Mouse (Mus musculus): ENCODE measurements around the gene Hist2h4.

Gene Hist2h4

GRCm38 (mm10) chr3:96220765-96221639 is 42.1 kb downstream of the Hist2h4 start, which contains the start of the genes Hist2h2ac and Hist2h2be:
TSS of gene Hist2h2ac (minus strand) at chr3:96220880.
TSS of gene Hist2h2be (plus strand) at chr3:96221119.
- no peak for TF ChIP-seq GATA4 (IDR thresholded peaks at IDR 0.05; ENCODE audit: insufficient replicate concordance, low read length)

DNA sequence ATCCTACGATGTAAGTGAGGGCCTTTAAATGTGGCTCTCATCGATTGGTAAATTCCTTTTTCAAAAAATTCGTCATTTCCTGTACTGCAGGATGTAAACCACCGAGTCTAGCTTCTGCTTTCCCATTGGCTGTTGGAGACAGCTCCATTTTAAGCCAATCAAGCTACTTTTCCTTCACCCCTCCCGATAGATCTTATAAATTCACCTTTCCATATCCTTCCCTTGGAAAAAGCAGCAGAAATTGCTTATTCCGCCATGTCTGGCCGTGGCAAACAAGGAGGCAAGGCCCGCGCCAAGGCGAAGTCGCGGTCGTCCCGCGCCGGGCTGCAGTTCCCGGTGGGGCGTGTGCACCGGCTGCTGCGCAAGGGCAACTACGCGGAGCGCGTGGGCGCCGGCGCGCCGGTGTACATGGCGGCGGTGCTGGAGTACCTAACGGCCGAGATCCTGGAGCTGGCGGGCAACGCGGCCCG is 43.4 kb downstream of the Hist2h4 start, which contains the start of the genes Bola1 and Hist2h2ab:
Gene Bola1, minus strand, starts transcription at position 49 of the 470 bp plus-strand sequence.
Gene Hist2h2ab, plus strand, starts transcription at position 205 of the 470 bp plus-strand sequence.
- TF ChIP-seq GATA4 (IDR thresholded peaks at IDR 0.05; ENCODE audit: insufficient replicate concordance, low read length): no peak

DNA sequence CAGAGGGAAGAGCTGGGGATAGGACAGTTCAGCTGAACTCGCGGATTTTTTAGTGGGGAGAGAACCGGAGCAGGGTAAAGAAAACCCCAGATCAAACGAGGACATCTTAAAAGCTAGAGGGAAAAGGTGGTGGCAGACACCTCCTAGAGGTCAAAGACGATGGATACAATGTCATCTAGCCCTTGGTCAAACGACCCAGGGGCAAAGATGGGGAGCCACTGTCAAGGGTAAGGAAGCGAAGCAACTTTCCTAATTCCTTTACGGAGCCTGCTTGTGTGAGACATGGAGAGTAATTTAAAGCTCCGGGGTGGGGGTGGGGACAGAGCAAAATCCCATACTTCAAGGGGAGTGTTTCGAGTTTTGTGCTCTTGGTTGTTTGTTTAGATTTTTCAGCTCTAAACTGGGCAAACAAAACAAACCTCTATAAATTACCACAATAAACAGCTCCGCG is 43.9 kb downstream of the Hist2h4 start:
- no peak for TF ChIP-seq GATA4 (IDR thresholded peaks at IDR 0.05; ENCODE audit: insufficient replicate concordance, low read length)
